Mouse (Mus musculus) gastrocnemius, adult 18-20 months (tissue): ENCODE measurements around the gene Ifnlr1. TPM values are rescaled to one million over a fixed set of nuclear protein-coding genes. Genes with fewer than 3 reads are reported as not detected.

Source experiments
- DNase-seq: peaks from one replicate; pipeline ENCODE4 v3.0.0; 2021; ENCODE audit warnings: low spot score
- total RNA-seq, 2 experiments: library from RNA; stranded (reverse); gene quantifications; 2 replicates each; pipeline ENCODE4 v1.2.3; 2021

Gene Ifnlr1
- total RNA-seq, 2 experiments from 2014 or later = 0.16 to 0.26 TPM

DNA sequence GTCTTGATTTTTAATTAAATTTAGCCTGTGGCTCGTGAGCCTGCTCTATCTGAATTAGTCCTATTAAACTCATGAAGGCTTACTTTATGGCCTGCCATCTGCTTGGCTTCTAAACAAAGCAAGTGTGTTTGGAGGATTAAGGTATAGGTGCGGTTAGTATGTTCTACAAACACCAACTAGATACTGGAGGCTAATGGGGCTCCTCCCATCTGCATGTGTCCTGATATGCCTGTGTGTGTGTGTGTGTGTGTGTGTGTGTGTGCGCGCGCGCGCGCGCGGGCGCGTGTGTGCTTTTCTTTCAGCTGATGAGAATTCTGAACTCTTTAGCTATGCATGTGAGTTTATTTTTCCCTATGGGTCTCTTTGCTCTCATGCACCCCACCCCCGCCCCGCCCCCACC lies 53.6 kb downstream of the Ifnlr1 start:
- DNase-seq = no peak

DNA sequence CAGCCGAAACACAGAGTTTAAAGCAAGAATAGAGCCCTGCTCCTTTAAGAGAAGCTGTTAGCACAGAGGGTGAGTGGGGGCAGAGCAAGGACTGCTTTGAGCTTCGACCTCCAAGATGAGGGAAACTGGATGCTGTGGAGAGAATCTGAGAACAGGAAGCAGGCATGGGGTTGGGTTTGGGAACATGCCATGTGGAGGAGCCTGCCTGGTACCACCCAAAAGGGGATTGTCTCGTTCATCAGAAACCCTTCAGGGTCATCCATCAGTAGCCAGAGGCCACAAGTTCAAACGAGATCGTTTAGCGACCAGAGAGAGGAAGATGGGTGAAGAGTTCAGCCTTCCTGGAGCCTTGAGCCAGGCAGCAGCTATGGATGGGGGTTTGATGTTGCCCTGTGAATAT lies 57.4 kb downstream of the Ifnlr1 start:
- DNase-seq = no peak

DNA sequence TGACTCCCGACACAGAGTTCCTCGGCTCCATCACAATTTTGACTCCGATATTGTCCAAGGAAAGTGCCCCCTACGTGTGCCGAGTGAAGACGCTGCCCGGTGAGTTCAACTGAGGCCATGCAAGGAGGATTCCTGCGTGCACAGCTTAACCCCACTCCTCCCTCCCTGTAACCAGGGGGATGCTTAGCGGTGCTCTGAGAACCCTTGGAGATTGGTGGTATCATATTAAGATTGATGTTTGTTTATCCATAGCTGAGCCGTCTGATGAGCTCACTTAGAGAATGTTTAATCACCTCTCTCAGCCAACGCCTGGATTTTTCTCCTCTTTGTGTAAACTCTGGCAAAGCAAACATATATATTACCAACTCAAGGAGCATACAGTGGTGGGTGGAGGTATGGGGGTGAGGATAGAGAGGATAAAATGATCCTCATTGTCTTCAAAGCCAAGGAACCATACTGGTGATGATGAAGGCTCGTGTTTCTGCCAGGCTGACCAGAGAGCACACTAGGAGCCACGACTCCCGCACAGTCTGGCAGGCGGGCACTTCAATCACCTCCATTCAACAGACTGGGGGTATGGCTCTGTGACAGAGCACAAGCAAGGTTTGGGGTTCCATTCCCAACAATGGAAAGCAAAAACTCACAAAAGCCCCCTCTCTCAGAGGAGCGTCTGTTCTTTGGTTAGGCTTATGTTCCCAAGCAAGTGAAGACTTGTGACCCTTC lies 58.8 kb downstream of the Ifnlr1 start:
- no peak for DNase-seq

DNA sequence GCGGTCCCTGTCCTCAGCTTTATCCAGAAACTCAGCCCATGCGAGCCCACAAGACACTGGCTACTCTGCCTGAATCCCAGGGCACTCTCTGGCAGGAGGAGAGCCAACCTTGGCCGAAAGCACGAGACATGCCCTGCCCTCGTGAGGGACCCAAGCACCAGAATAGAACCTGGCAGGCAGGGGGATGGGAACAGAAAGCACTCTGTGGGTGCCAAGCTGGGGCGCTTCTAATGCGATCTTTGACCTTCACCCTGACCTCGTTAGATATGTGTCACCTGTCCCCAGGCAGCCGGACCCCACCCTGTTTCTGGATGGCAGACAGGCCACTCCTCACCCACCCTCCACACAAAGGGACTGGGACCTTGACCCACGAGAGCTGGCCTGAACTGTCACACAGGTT lies 59.5 kb downstream of the Ifnlr1 start:
- DNase-seq = peak; percentile 67

DNA sequence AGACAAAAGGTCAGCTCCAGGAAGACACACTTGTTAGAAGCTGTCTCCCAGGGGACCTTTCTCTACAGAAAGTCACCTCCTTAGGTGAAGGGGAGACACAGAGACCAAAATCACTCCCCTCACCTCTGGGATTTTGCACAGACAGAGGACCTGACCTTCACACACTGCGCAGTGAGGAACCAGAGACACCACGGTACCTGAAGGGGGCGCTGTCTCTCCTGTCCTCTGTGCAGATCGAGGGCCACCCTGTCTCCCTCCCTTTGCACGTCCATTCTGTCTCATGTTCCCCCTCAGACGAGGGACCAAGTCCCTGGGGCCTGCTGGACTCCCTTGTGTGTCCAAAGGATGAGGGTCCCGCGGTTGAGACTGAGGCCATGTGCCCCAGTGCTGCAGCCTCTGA lies 64.8 kb downstream of the Ifnlr1 start:
- no peak for DNase-seq

DNA sequence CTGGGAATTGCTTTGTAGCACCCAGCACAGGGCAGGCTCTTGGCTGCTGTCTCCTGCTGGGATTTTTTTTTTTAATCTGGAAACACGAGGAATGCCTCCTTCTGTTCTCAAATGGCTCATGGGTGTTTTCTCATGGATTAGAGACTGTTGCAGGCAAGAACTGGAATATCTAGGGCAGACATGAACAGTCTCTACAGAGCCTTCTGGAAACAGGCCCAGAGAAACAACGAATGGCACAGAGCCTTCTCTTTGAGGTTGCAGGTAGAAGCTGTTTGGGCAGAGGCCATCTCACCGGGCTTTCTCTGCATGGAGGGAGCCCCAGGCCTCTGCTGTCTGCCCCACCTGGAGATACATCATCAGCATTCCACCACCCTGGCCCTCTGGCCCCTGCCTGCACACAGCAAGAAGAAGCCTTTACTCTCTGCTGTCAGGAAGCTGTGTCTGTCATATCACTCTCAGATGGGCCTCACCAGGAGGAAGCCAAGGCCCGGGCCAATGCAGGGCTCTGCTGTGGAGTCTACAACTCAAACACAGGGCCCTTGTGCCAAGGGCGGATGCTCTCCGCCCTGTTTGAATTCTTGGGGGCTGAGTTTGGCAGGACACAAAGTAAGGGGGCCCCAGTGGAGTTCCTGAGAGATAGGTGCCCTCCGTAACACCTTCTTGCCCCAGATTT lies 66.2 kb downstream of the Ifnlr1 start:
- no peak for DNase-seq

DNA sequence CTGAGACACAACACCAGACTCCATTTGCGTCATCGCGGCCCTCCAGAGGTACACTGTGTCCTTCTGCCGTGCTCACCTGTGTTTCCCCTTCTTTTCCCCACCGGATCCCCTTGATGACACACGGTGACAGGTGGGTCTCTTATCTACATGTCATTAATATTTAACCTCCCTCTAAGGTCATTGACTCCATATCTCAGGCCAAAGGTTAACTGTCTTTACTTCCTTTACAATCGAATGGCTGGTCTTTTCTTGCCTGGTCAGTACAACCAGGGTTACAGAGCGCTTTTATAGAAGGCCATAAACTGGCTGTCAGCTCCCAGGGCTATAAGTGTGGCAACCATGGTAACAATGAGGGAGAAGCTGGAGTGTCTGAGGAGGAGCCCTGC lies 66.7 kb downstream of the Ifnlr1 start:
- DNase-seq = no peak

Other genes with a start within 250 kb of the Ifnlr1 start
- gene Stpg1, start 191.5 kb upstream of the Ifnlr1 start, total RNA-seq = under 1 TPM in 1 of 2 experiments, not detected in 1; 0.24 TPM
- gene Nipal3, start 191.2 kb upstream of the Ifnlr1 start, total RNA-seq = 10 to 100 TPM; 14.2 to 17.2 TPM
- gene Grhl3, start 112.7 kb upstream of the Ifnlr1 start, total RNA-seq = under 1 TPM in 1 of 2 experiments, not detected in 1; 0.09 TPM
- not detected for gene Il22ra1, start 41.9 kb downstream of the Ifnlr1 start, total RNA-seq
- 10 to 100 TPM; 70.5 to 78.3 TPM for gene Myom3, start 73.4 kb downstream of the Ifnlr1 start, total RNA-seq
- 10 to 100 TPM; 25.6 to 27.0 TPM for gene Srsf10, start 169.5 kb downstream of the Ifnlr1 start, total RNA-seq
- 10 to 100 TPM; 39.8 to 42.2 TPM for gene Pnrc2, start 187.6 kb downstream of the Ifnlr1 start, total RNA-seq
- under 1 TPM in 1 of 2 experiments, not detected in 1; 0.12 TPM for gene Cnr2, start 209.1 kb downstream of the Ifnlr1 start, total RNA-seq
- gene Fuca1, start 234.4 kb downstream of the Ifnlr1 start, total RNA-seq = 10 to 100 TPM; 22.5 to 23.3 TPM